Mouse (Mus musculus) spleen, adult 2 months (tissue): Measurements from ENCODE around the gene Mdm1. TPM values are rescaled to one million over a fixed set of nuclear protein-coding genes. Genes with fewer than 3 reads are reported as not detected.

Source experiments
- DNase-seq, 2 experiments: peaks; one replicate each; pipeline versions ENCODE4 v3.0.0 to v3.0.0-alpha.2; 2012 to 2021; ENCODE audit warnings: low spot score in 2 of 2, low read depth in 1 of 2
- H3K27ac ChIP-seq: fragments of 200-500 bp; 2 replicates; pipeline ENCODE4 v1.5.1; 2012; ENCODE audit warnings: low read length, inconsistent platforms; ENCODE audit not compliant: insufficient read depth
- H3K27me3 ChIP-seq: fragments of 200-500 bp; 2 replicates; pipeline ENCODE4 v1.6.1; 2012; ENCODE audit warnings: mild to moderate bottlenecking, moderate library complexity, low read length, inconsistent platforms; ENCODE audit not compliant: control insufficient read depth, insufficient read depth
- H3K36me3 ChIP-seq: fragments of 200-500 bp; 2 replicates; pipeline ENCODE4 v1.6.1; 2012; ENCODE audit warnings: mild to moderate bottlenecking, low read length, inconsistent platforms; ENCODE audit not compliant: control insufficient read depth, insufficient read depth
- H3K4me1 ChIP-seq: fragments of 200-500 bp; 2 replicates; pipeline ENCODE4 v1.6.1; 2011; ENCODE audit warnings: inconsistent platforms; ENCODE audit not compliant: control insufficient read depth, insufficient read depth, insufficient read length
- H3K4me3 ChIP-seq: fragments of 200-500 bp; 2 replicates; pipeline ENCODE4 v1.5.1; 2011; ENCODE audit warnings: mild to moderate bottlenecking, inconsistent platforms; ENCODE audit not compliant: insufficient read depth, insufficient read length; ENCODE audit errors: extremely low read depth
- CTCF ChIP-seq: fragments of 200-500 bp; IDR thresholded peaks from 2 replicates; pipeline ENCODE4 v1.5.1; 2011; ENCODE audit warnings: mild to moderate bottlenecking, inconsistent platforms; ENCODE audit not compliant: insufficient read depth, insufficient read length, insufficient replicate concordance; ENCODE audit errors: extremely low read depth
- POLR2A ChIP-seq: fragments of 200-500 bp; IDR thresholded peaks from 2 replicates; pipeline ENCODE4 v1.6.1; 2011; ENCODE audit warnings: low read depth, low read length, inconsistent platforms
- WGBS: fragments of 180-500 bp; shearing (Covaris S2); methylation state at CpG from one replicate; pipeline ENCODE4 v1.1.7; 2018; 5-methylcytosine and 5-hydroxymethylcytosine counted together
- polyA plus RNA-seq: library from polyadenylated mRNA; depleted of rRNA; stranded (reverse); fragments of >200 nt; gene quantifications from 2 replicates; pipeline ENCODE4 v1.2.3, GENCODE M21; 2012

The Mdm1 gene
- polyA plus RNA-seq, 1 experiment = 3.4 TPM

GRCm38 (mm10) chr10:118122441-118123162, 19.0 kb upstream of the Mdm1 start:
- Histone ChIP-seq H3K4me3 (no peak overlapping the region), H3K27me3 (no peaks in the 10 kb centered on the region), H3K36me3 (no peaks in the 10 kb centered on the region), H3K27ac (no peak overlapping the region), H3K4me1 (no peaks in the 10 kb centered on the region; the same call in 1 of the 2 replicates)
- 86% methylated on average over 11 of the region's 11 CpGs for WGBS
- DNase-seq = no peak
- TF ChIP-seq CTCF (no peak), POLR2A (no peak)

- Histone ChIP-seq H3K27me3 (no peaks in the 10 kb centered on the region), H3K4me3 (no peak overlapping the region), H3K4me1 (no peaks in the 10 kb centered on the region; the same call in 1 of the 2 replicates), H3K36me3 (no peaks in the 10 kb centered on the region), H3K27ac (no peak overlapping the region)
- TF ChIP-seq POLR2A (no peak), CTCF (no peak)
- 97% methylated on average over 7 of the region's 7 CpGs for WGBS
- DNase-seq = no peak
Observed at GRCm38 (mm10) chr10:118125236-118125635, 16.4 kb upstream of the Mdm1 start.

GRCm38 (mm10) chr10:118125776-118126445, 15.7 kb upstream of the Mdm1 start:
- WGBS = 88% methylated on average over 25 of the region's 25 CpGs
- H3K27me3 ChIP-seq = no peaks in the 10 kb centered on the region
- no peak overlapping the region for H3K27ac ChIP-seq
- H3K36me3 ChIP-seq = no peaks in the 10 kb centered on the region
- no peak for DNase-seq
- no peak overlapping the region for H3K4me3 ChIP-seq
- H3K4me1 ChIP-seq = no peaks in the 10 kb centered on the region; the same call in 1 of the 2 replicates
- TF ChIP-seq POLR2A (no peak), CTCF (no peak)

GRCm38 (mm10) chr10:118129001-118129682, 12.5 kb upstream of the Mdm1 start:
- no peak for TF ChIP-seq POLR2A
- 74% methylated on average over 20 of the region's 20 CpGs for WGBS
- H3K4me3 ChIP-seq = no peak overlapping the region
- no peak overlapping the region for H3K27ac ChIP-seq
- no peaks in the 10 kb centered on the region for H3K27me3 ChIP-seq
- DNase-seq = no peak
- H3K36me3 ChIP-seq = no peaks in the 10 kb centered on the region
- H3K4me1 ChIP-seq = no peaks in the 10 kb centered on the region

DNA sequence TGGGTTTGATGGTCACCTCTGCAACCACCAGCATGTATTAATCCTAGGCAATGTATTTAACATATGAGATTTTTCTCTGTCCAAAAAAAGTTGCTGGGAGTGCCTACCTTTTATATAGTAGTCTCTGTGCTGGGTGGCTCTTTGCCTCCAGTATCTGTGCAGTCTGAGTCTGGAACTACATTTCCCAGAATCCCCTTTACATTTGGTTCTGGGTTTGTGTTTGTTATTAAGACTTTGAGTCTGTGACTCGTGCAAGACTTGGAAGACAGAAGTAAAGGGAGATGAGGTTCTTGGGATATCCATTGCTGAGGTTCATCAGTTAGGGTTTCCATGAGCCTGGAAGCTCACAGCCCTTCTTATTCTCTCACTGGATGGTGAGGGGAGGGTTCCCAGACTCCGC, 11.6 kb upstream of the Mdm1 start:
- no peak for TF ChIP-seq CTCF
- 39% methylated on average over 2 of the region's 2 CpGs for WGBS
- Histone ChIP-seq H3K27me3 (no peaks in the 10 kb centered on the region), H3K4me3 (no peak overlapping the region), H3K4me1 (no peaks in the 10 kb centered on the region), H3K36me3 (no peaks in the 10 kb centered on the region), H3K27ac (no peak overlapping the region)
- DNase-seq = no peak

DNA sequence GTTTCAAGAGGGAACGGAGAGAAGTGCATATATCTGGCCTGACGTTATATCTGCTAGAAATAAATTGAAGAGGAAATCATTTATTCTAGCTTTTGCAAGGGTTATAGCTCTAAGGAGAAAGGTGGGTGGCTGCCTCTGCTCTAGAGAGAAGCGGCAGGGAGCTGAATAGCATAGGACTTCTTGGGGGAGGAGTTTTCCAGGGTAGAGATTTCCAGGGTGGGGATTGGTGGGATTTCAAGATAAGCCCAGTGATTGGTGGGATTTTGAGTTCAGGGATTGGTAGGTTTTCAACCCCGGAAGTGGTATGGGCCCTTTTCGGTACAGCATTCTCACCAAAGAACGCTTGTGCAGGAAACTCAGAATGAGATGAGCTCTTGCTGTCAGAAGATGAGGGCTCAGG, 8.6 kb upstream of the Mdm1 start:
- TF ChIP-seq CTCF = no peak
- TF ChIP-seq POLR2A = no peak
- Histone ChIP-seq H3K4me1 (no peaks in the 10 kb centered on the region), H3K27ac (no peak overlapping the region), H3K27me3 (no peaks in the 10 kb centered on the region), H3K36me3 (no peaks in the 10 kb centered on the region), H3K4me3 (no peak overlapping the region)
- 86% methylated on average over 6 of the region's 6 CpGs for whole genome bisulfite sequencing
- no peak for DNase-seq
